Mouse (Mus musculus): ENCODE data around the gene Utrn. TPM values are rescaled to one million over a fixed set of nuclear protein-coding genes. Genes with fewer than 3 reads are reported as not detected.

The Utrn gene
- polyA plus RNA-seq, 1 experiment from 2014 or later, result 75.8 TPM

- H3K4me2 ChIP-seq (ENCODE audit: low read depth, low read length), result no peak overlapping the region
- H3K36me3 ChIP-seq (ENCODE audit: control insufficient read depth, insufficient read depth, low read length), result no peaks in the 10 kb centered on the region
- H3K9ac ChIP-seq (ENCODE audit: low read length), result no peak overlapping the region
- no peak for ATAC-seq (ENCODE audit: low read depth)
- H3K4me3 ChIP-seq (ENCODE audit: low read length), result no peak overlapping the region
- H3K27me3 ChIP-seq (ENCODE audit: control insufficient read depth, insufficient read depth, low read depth, low read length), result no peaks in the 10 kb centered on the region
- H3K4me1 ChIP-seq (replicated peaks; ENCODE audit: control insufficient read depth, insufficient read depth, low read length), result peaks cover 17% of the 10 kb centered on the region
- H3K9me3 ChIP-seq (ENCODE audit: control insufficient read depth, low read length), result no peaks in the 10 kb centered on the region
- H3K27ac ChIP-seq (ENCODE audit: low read length), result no peak overlapping the region
- 64% methylated on average over 1 of the region's 1 CpGs for WGBS
Observed at GRCm38 (mm10) chr10:12834215-12834614, 35.0 kb downstream of the Utrn start.

GRCm38 (mm10) chr10:12832163-12832562 lies 37.0 kb downstream of the Utrn start:
- Histone ChIP-seq H3K27me3 (ENCODE audit: control insufficient read depth, insufficient read depth, low read depth, low read length) (no peaks in the 10 kb centered on the region), H3K36me3 (ENCODE audit: control insufficient read depth, insufficient read depth, low read length) (no peaks in the 10 kb centered on the region), H3K4me1 (replicated peaks; ENCODE audit: control insufficient read depth, insufficient read depth, low read length) (peaks cover 22% of the 10 kb centered on the region), H3K27ac (ENCODE audit: low read length) (0 out of 2 replicates have a peak overlapping the region, but pooled peaks have one; percentile 23), H3K4me3 (ENCODE audit: low read length) (no peak overlapping the region), H3K9me3 (ENCODE audit: control insufficient read depth, low read length) (no peaks in the 10 kb centered on the region), H3K9ac (ENCODE audit: low read length) (no peak overlapping the region), H3K4me2 (ENCODE audit: low read depth, low read length) (no peak overlapping the region)
- 74% methylated on average over 8 of the region's 8 CpGs for WGBS
- no peak for ATAC-seq (ENCODE audit: low read depth)

- H3K4me3 ChIP-seq (ENCODE audit: low read length), result no peak overlapping the region
- H3K4me1 ChIP-seq (replicated peaks; ENCODE audit: control insufficient read depth, insufficient read depth, low read length), result peaks cover 32% of the 10 kb centered on the region
- no peak overlapping the region for H3K9ac ChIP-seq (ENCODE audit: low read length)
- no peaks in the 10 kb centered on the region for H3K27me3 ChIP-seq (ENCODE audit: control insufficient read depth, insufficient read depth, low read depth, low read length)
- 0 out of 2 replicates have a peak overlapping the region, but pooled peaks have one; percentile 1 for H3K4me2 ChIP-seq (ENCODE audit: low read depth, low read length)
- no peaks in the 10 kb centered on the region for H3K9me3 ChIP-seq (ENCODE audit: control insufficient read depth, low read length)
- peak overlapping the region; percentile 78 for H3K27ac ChIP-seq (ENCODE audit: low read length)
- H3K36me3 ChIP-seq (ENCODE audit: control insufficient read depth, insufficient read depth, low read length), result no peaks in the 10 kb centered on the region
- 18% methylated on average over 4 of the region's 4 CpGs for WGBS
- no peak for ATAC-seq (ENCODE audit: low read depth)
Observed at GRCm38 (mm10) chr10:12827778-12828177, 41.4 kb downstream of the Utrn start.

GRCm38 (mm10) chr10:12827306-12827705 lies 41.9 kb downstream of the Utrn start:
- Histone ChIP-seq H3K36me3 (ENCODE audit: control insufficient read depth, insufficient read depth, low read length) (no peaks in the 10 kb centered on the region), H3K4me2 (ENCODE audit: low read depth, low read length) (peak overlapping the region; percentile 1; the same call in 1 of the 2 replicates), H3K4me1 (replicated peaks; ENCODE audit: control insufficient read depth, insufficient read depth, low read length) (peaks cover 35% of the 10 kb centered on the region), H3K4me3 (ENCODE audit: low read length) (no peak overlapping the region), H3K9ac (ENCODE audit: low read length) (0 out of 2 replicates have a peak overlapping the region, but pooled peaks have one; percentile 6), H3K27ac (ENCODE audit: low read length) (peak overlapping the region; percentile 78), H3K27me3 (ENCODE audit: control insufficient read depth, insufficient read depth, low read depth, low read length) (no peaks in the 10 kb centered on the region), H3K9me3 (ENCODE audit: control insufficient read depth, low read length) (no peaks in the 10 kb centered on the region)
- no peak; the same call in 1 of the 2 replicates for ATAC-seq (ENCODE audit: low read depth)
- WGBS, result 63% methylated on average over 3 of the region's 3 CpGs

- Histone ChIP-seq H3K27ac (ENCODE audit: low read length) (peak overlapping the region; percentile 78), H3K4me1 (replicated peaks; ENCODE audit: control insufficient read depth, insufficient read depth, low read length) (peaks cover 32% of the 10 kb centered on the region), H3K36me3 (ENCODE audit: control insufficient read depth, insufficient read depth, low read length) (no peaks in the 10 kb centered on the region), H3K27me3 (ENCODE audit: control insufficient read depth, insufficient read depth, low read depth, low read length) (no peaks in the 10 kb centered on the region), H3K9me3 (ENCODE audit: control insufficient read depth, low read length) (no peaks in the 10 kb centered on the region), H3K4me2 (ENCODE audit: low read depth, low read length) (peak overlapping the region; percentile 16), H3K9ac (ENCODE audit: low read length) (no peak overlapping the region; the same call in 1 of the 2 replicates), H3K4me3 (ENCODE audit: low read length) (peak overlapping the region; percentile 13; the same call in 1 of the 2 replicates)
- ATAC-seq (ENCODE audit: low read depth), result peak; percentile 85
- 35% methylated on average over 6 of the region's 6 CpGs for WGBS
Observed at GRCm38 (mm10) chr10:12826760-12827281, 42.3 kb downstream of the Utrn start.

- no peak overlapping the region for H3K9ac ChIP-seq (ENCODE audit: low read length)
- peaks cover 31% of the 10 kb centered on the region for H3K4me1 ChIP-seq (replicated peaks; ENCODE audit: control insufficient read depth, insufficient read depth, low read length)
- no peak overlapping the region for H3K27ac ChIP-seq (ENCODE audit: low read length)
- H3K4me2 ChIP-seq (ENCODE audit: low read depth, low read length), result no peak overlapping the region
- no peaks in the 10 kb centered on the region for H3K27me3 ChIP-seq (ENCODE audit: control insufficient read depth, insufficient read depth, low read depth, low read length)
- H3K9me3 ChIP-seq (ENCODE audit: control insufficient read depth, low read length), result no peaks in the 10 kb centered on the region
- no peak overlapping the region for H3K4me3 ChIP-seq (ENCODE audit: low read length)
- no peaks in the 10 kb centered on the region; the same call in 1 of the 2 replicates for H3K36me3 ChIP-seq (ENCODE audit: control insufficient read depth, insufficient read depth, low read length)
- WGBS, result 49% methylated on average over 4 of the region's 4 CpGs
- no peak for ATAC-seq (ENCODE audit: low read depth)
Observed at GRCm38 (mm10) chr10:12824386-12824785, 44.8 kb downstream of the Utrn start.

GRCm38 (mm10) chr10:12823437-12824219 lies 45.5 kb downstream of the Utrn start:
- WGBS, result 52% methylated on average over 15 of the region's 15 CpGs
- ATAC-seq (ENCODE audit: low read depth), result 0 out of 2 replicates have a peak, but pooled peaks have one; percentile 24
- Histone ChIP-seq H3K4me1 (replicated peaks; ENCODE audit: control insufficient read depth, insufficient read depth, low read length) (peaks cover 31% of the 10 kb centered on the region), H3K36me3 (ENCODE audit: control insufficient read depth, insufficient read depth, low read length) (no peaks in the 10 kb centered on the region; the same call in 1 of the 2 replicates), H3K27ac (ENCODE audit: low read length) (peak overlapping the region; percentile 58), H3K9me3 (ENCODE audit: control insufficient read depth, low read length) (no peaks in the 10 kb centered on the region), H3K4me3 (ENCODE audit: low read length) (no peak overlapping the region), H3K27me3 (ENCODE audit: control insufficient read depth, insufficient read depth, low read depth, low read length) (no peaks in the 10 kb centered on the region), H3K4me2 (ENCODE audit: low read depth, low read length) (no peak overlapping the region), H3K9ac (ENCODE audit: low read length) (no peak overlapping the region)

- H3K27me3 ChIP-seq (ENCODE audit: control insufficient read depth, insufficient read depth, low read depth, low read length), result no peaks in the 10 kb centered on the region
- H3K9ac ChIP-seq (ENCODE audit: low read length), result no peak overlapping the region
- no peak overlapping the region for H3K4me2 ChIP-seq (ENCODE audit: low read depth, low read length)
- peaks cover 19% of the 10 kb centered on the region for H3K4me1 ChIP-seq (replicated peaks; ENCODE audit: control insufficient read depth, insufficient read depth, low read length)
- H3K27ac ChIP-seq (ENCODE audit: low read length), result no peak overlapping the region
- no peak for ATAC-seq (ENCODE audit: low read depth)
- H3K9me3 ChIP-seq (ENCODE audit: control insufficient read depth, low read length), result no peaks in the 10 kb centered on the region
- no peak overlapping the region for H3K4me3 ChIP-seq (ENCODE audit: low read length)
- WGBS, result 71% methylated on average over 13 of the region's 13 CpGs
- H3K36me3 ChIP-seq (ENCODE audit: control insufficient read depth, insufficient read depth, low read length), result no peaks in the 10 kb centered on the region; the same call in 1 of the 2 replicates
Observed at GRCm38 (mm10) chr10:12820978-12821735, 48.0 kb downstream of the Utrn start.

- Histone ChIP-seq H3K4me1 (replicated peaks; ENCODE audit: control insufficient read depth, insufficient read depth, low read length) (peaks cover 4% of the 10 kb centered on the region), H3K4me3 (ENCODE audit: low read length) (no peak overlapping the region), H3K9ac (ENCODE audit: low read length) (no peak overlapping the region), H3K4me2 (ENCODE audit: low read depth, low read length) (no peak overlapping the region), H3K9me3 (ENCODE audit: control insufficient read depth, low read length) (no peaks in the 10 kb centered on the region), H3K27me3 (ENCODE audit: control insufficient read depth, insufficient read depth, low read depth, low read length) (no peaks in the 10 kb centered on the region), H3K36me3 (ENCODE audit: control insufficient read depth, insufficient read depth, low read length) (no peaks in the 10 kb centered on the region; the same call in 1 of the 2 replicates), H3K27ac (ENCODE audit: low read length) (no peak overlapping the region)
- ATAC-seq (ENCODE audit: low read depth), result peak; percentile 48; the same call in 1 of the 2 replicates
- 75% methylated on average over 6 of the region's 6 CpGs for WGBS
Observed at GRCm38 (mm10) chr10:12817409-12817808, 51.8 kb downstream of the Utrn start.

All from lung, embryonic 16.5 days (tissue).